Mouse (Mus musculus) cerebellum, postnatal 14 days (tissue): ENCODE data around the gene Mt3.
"Not testable (repeated sequence)": the region's sequence is repeated elsewhere in the genome, so short reads cannot be mapped to it uniquely, and the experiment has no call there.

Source experiments
- DNase-seq, 2 experiments: peaks; one replicate each; pipeline ENCODE4 v3.0.0; 2021; ENCODE audit warnings: mixed read lengths in 2 of 2

Gene Mt3

DNA sequence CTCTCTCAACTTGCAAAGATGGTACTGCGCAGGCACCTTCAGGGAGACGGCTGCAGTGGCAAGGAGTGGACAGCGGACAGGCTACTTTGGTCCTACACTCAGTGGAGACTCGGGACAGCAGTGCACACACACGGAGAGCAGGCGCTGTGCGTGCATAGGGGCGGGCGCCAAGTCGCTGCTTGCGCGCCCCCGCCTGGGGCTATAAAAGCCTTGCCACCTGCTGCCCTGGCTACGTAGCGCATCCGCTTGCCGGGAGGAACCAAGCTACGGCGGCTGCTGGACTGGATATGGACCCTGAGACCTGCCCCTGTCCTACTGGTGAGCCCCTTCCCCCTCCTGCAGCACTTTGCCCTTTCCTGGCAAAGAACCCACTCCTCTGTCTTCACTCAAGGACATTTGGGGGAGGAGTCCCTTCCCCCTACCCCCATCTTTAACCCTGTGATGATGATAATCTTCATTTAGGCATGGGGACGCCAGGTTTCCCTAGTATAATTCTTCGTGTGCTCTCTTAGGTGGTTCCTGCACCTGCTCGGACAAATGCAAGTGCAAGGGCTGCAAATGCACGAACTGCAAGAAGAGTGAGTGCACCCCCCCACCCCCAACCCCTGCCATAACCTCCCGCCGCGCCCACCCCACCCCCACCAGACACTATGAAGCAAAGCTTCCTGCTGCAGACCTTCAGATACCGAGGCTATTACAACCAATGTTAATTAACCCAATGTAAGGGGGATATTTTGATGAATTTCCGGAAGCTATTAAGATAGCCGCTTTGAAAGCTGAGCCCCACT is at the start of gene Mt3:
TSS of gene Mt3 (plus strand) at position 95 of the 788 bp plus-strand sequence.
- peak; percentile 87 to 89 for DNase-seq

DNA sequence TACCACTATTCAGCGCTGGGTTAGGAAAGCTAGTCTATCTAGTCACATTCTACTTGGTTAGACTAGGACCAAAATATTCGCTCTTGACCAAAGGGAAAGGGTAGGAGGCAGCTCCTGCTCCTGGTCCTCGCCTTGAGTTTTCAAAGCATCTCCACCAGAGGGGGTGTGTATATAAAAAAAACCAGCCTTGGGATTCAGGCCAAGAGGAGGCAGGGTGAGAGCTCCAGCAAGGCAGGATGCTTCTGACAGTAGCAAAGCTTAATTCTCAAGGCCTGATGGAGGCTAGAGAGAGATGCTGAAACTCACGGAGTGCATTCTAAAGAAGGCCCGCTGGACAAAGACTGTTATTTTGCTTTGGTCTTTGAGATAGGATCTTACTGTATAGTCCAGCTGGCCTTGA is 48.3 kb upstream of the Mt3 start:
- DNase-seq, result peak in 1 of 2 experiments; percentile 26

DNA sequence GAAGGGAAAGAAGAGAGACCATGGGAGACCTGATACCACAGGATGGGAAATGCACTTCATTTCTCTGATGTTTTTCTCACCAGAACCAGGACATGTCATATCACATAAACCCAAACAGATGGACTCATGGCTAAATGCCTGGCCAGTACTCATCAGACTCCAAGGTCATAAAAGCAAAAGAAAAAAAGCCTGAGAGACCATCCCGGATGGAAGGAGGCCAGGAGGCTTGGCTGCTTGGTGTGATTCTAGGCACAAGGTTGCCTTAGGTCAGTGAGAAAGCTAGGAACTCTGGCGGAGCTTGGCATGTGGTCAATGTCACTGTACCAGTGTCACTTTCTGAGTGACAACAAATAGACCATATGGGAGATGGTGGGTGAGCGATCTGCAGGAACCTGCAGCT is 44.5 kb upstream of the Mt3 start:
- DNase-seq, result peak; percentile 52 to 66

DNA sequence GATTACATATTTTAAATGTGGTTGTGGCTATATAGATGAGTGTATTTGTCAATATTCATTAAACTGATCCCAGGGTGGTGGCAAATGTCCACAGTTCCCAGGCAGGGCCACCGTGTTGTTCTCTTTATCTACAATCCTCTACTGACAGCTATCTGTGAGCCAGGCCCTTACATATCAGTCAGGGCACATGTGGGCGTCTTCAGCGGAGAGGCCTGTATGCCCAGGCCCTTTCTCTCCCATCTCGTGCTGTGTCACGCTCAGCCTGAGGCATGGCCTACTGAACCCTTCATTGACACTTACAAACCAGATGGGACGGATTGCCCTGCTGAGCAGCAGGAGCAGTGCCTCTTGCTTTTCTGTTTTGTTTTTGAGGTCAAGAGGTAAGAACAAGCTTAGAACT is 43.0 kb upstream of the Mt3 start:
- DNase-seq, result no peak

DNA sequence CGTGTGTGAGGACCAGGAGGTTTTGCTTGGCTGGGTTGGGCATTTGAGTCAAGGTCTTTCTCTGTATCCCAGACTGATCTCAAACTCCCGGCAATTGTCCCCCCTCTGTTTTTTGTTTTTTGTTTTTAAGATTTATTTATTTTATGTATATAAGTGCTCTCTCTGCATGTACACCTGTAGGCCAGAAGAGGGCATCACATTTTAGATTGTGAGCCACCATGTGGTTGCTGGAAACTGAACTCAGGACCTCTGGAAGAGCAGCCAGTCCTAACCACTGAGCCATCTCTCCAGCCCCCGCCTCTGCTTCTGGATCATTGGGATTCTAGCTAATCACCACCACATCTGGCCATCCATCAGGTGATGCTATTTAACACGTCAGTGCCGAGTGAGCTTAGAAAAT is 42.6 kb upstream of the Mt3 start:
- DNase-seq, result no peak

DNA sequence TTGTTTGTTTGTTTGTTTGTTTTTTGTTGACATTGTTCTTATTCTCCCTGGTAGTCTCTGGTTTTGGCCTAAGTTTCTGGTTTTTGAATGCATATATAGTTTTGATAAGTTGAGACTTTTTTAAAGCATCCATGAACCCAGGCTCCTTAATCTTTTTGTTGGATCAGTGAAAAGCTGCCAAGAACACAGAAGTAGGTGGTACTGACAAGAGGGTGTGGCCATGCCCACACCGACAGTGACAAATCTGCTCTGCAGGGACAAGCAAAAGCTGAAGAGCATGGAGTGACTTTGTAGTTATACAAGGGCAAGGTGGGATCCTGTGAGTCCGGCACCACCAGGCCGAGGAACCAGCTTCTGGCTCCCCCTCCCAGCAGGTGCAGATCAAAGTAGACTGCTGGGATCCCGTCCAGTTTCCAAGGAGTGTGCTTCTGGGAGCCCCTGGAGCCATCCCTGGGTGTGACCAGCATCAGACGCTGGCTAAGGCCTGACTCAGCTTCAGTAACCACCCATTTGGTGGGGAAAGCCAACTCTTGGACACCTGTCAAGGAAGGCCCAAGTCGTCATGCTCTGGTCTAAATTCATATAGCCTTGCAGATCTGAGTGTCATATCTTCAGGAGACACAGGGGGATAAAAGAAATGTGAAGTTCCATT is 41.8 kb upstream of the Mt3 start:
- DNase-seq, result no peak

DNA sequence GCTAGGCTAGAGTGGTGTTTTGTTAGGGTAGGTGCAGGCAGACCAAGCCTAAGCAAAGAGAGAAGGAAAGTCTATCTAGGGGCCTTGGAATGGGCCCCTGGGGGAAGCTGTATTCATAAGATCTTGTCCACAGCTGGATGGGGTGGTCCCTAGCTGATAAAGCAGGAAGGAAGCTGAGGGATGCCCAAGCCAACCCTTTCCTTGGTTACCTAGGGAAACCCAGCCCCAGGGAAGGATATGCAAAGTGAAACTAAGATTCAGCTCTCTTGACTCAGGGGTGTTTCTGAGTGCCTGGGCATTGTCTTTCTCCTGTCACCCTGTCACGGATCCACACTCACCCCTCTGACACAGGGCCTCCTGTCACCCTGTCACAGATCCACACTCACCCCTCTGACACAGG is 39.0 kb upstream of the Mt3 start:
- DNase-seq, result no peak

DNA sequence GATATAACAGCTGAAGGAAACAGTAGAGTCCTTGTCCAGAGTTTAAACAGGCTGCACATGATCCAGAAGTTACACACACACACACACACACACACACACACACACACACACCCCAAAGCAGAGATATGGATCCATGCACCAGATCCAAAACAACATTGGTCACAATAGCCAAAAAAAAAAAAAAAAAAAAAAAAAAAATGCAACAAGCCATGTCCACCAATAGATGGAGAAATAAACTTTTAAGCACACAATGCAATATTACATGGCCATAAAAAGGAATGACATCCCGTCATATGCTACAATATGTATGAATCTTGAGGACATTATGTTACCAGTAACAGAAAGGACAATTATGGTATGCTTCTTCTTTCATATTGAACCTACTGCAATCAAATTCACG is 38.4 kb upstream of the Mt3 start:
- no peak for DNase-seq

DNA sequence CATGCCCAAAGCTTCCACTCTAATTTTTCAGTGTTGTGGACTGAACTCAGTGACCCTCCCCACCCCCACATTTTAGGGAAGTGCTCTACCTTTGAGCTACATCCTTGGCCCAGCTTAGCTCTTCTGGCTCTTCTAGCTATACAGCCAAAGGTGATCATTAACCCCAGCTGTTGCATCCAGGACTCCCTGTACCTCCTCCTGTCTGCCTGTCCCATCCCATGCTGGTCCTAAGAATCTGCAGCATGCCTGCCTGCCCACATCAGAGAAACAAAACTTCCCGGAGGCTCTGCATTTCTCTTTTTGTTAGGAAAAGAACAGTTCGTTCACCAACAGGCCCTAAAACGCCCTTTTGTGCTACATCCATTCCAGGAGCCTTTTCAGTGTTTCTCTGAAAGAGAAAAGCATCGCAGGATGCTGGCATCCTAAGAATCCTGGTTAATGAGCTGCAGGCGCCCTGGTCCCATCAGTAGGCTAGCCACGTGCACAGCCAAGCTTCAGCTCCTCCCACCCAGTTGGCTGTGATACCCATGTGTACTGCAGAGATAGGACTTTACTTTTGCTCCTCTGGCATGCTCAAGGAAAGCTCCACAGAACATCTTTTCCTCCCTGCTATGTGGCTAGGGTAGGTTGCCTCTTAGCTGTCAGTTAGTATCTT is 33.5 kb upstream of the Mt3 start:
- DNase-seq, result peak in 1 of 2 experiments; percentile 32

DNA sequence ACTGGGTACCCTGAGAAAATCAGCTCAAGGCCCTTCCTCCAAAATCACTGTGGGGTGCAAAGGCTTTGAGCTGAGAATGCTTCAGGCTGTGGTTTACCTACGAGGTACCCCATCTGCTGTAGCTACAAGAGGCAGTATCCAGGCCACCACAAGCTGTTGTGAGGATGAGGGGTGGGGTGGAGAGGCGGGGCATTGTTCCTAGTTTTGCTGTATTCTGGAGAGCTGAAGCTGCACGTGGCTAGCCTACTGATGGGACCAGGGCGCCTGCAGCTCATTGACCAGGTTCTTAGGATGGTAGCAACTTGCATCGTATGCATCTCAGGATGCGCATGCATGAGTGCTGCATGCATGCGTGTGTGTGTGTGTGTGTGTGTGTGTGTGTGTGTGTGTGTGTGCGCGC is 30.8 kb upstream of the Mt3 start:
- no peak for DNase-seq

DNA sequence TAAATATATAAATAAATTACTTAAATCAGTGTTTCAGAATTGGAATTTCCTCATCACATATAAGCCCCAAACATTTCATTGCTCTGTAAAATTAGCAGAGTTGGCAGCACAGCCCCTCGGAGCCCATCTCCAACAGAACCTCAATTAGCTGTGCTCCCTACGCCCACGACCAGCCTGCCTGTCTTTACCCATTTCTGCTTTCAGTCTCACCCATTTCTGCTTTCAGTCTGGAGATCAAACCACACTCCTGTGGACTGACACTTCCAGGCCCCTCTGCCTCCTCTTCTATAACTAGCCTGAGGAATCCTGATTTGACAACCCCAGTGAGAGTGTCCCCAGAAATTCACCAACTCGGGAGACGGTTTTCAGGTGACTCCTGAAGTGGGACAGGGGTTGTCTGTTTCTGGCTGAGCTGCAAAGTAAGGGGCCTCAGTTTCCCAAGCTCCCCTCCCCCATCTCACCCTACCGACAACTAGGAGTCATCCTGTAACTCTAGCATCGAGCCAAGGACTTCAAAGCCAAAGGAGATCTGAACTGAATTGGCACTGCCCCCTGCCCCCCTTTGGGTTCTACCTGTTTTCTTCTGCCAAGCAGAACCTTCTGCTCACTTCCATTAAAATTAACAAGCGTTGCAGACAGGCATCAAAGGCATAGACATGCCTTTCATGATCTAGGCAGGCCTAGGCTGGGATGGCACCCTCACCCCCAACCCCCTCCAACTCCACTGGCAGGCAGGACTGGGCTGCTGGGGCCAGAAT is 29.5 kb upstream of the Mt3 start:
- DNase-seq, result peak; percentile 42 to 61

DNA sequence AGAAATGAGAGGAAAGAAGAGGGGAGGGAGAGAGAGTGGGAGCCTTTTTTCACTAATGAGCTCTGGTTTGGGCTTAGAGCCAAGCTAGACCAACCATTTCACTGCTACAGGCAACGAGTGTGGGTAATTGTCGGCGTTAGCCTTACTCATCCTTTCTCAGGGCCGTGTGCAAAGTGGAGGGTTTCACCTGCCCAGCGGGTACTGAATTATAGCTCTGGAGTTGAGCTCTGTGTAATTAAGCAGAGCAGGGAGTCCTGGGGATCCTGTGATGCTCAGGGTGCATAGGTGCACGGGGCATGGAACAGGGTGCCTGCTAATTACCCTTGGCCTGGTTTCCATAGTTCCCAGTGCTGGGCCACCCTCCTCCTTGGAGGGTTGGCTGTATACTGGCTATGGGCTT is 24.7 kb upstream of the Mt3 start:
- no peak for DNase-seq

DNA sequence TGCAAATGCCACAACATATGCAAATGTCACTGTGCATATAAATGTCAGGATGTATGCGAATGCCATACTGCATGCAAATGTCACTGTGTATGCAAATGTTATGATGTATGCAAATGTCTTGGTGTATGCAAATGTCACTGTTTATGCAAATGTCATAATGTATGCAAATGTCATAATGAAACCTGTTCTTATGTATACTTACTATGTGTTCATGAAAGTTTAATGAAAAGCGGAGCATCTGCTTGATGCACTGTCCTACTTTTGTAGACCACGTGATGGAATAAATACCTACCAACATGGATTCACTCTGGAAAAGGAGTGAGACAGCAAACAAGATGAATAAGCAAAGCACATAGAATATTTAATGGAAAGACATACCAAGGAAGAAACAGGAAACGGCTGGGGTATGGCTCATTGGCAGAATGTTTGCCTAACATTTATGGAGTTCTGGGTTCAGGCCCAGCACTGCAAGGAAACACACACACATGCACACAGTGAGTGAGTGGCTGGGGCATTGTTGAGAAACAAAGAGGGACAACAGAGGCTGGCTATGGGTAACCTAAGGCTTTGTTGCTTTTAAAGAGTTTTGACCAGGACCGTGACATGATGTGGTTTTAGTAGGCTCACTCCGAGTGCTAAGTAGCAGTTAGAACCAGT is 23.1 kb upstream of the Mt3 start:
- DNase-seq, result no peak

DNA sequence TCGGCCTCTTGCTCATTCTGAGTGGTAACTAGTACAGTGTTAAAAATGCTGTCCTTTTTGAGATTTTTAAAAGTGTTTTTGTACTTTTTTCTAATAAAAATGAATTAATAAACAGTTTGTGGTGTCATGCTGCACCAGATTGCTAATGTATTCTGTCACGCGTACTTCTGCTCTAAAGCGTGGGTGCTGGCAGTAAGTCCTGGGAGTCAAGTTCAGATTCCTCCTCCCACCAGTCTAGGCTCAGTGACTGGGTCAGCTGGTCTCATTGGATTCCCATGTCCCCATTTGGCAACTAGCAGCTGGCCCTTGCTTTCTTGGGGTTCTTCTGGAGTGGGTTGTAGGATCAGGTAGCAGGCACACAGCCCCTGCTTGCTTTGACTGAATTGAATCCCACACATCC is 22.3 kb upstream of the Mt3 start:
- no peak for DNase-seq

DNA sequence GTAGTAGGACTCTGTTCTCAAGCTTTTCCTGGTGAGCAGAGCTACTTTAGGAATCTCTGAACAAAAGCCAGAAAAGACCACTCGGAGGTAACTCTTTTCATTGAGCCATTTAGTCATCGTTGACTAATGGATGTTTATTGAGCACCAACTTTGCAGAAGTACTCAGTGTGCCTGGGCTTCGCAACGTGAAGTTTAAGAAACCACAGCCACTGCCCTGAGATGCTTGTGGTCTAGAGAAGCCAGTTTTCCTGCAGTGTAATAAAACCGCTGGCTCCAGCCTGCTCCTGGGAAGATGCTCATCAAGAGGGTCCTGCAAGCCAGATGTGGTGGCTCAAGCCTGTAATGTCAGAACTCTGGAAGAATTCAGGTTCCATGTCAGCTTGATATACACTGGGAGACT is 20.3 kb upstream of the Mt3 start:
- no peak for DNase-seq

DNA sequence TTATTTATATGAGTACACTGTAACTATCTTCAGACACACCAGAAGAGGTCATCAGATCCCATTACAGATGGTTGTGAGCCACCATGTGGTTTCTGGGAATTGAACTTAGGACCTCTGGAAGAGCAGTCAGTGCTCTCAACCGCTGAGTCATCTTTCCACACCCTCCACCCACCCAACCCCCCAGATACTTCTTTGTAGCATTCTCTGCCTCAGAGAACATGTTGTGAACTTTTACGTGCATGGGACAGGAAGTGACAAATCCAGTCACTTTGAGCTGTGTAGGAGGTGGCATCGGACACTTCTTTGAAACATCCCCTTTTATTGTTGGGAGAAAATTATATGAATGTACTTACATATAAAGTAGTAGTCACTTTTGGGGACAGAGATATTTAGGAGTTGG is 17.8 kb upstream of the Mt3 start:
- DNase-seq, result not testable (repeated sequence)

DNA sequence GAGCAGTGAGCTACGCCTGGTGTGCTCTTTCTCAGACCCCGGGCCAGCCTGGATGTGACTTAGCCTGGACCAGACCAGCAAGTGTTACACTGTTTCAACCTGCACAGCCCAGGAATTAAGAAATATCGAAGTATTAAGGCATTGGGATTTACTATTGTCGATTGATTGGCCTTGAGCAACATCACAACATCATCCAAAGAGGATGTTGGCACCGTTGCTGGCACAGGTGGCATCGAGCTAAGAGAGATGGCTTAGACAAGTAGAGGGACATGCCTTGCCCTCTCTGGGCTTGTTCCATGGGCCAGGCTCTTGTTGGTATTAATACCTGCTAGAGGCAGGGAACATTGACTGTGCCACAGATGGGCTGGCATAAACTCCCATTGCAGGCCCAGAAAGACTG is 16.9 kb upstream of the Mt3 start:
- DNase-seq, result no peak

DNA sequence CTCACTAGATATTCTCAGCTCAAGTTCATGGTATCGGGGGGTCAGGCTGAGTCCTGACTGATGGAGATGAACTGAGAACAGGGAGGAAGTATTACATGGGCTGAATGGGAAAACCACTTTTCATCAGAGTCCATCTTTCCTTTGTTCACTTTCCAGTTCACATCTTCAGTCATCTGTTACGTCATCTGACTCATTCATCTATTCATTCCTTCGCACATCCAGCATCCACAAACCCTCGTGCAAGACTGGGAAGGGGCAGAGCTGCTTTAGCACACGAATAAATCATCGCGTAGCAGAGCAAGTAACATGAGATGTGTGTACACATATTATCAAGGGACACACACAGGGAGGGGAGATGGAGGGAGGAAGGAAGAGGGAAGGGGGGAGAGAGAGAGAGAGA is 16.2 kb upstream of the Mt3 start:
- DNase-seq, result no peak

DNA sequence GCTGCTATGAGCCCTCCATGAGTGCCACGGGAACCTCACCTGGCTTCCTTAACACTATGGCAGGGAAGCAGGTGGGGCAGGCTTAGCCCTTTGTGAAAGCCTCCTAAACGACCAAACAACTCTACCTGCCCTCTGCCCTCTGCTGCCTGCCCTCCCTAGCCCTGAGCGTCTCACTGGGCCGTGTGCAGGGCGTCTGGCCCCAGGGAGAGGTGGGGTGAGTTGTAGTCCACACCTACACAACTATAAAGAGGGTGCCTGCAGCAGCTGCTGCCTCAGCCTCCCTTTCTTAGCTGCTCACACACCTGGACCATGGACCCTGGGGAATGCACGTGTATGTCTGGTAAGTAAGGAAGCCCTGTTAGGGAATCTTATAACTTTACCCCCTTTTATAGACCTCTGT is 15.5 kb upstream of the Mt3 start, which contains the start of gene Mt4:
TSS of gene Mt4 (plus strand) at position 265 of the 400 bp plus-strand sequence.
- no peak for DNase-seq

DNA sequence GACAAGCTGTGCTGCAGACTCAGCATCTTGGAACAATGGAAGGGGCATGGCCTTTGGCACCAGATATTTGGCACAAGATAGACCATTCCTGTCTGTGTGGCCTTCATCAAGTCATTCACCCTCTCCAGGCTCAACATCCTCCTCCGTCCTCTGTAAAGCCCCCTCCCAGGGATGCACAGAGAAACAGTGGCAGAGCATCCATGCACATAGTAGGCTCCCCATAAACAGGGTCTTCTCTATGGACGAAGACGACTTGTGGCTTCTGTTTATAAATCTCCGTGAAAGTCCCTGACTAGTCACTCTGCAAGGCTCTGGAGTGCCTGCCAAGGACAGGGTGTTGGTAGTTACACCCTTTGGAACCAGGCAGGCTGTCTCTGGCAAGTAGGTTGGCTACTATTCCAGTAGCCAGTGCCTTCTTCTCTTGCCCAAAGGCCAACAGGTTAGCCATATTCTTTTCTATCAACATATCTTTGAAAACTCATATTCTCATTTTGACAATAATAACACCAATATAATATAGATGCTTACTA is 12.1 kb upstream of the Mt3 start:
- DNase-seq, result no peak

DNA sequence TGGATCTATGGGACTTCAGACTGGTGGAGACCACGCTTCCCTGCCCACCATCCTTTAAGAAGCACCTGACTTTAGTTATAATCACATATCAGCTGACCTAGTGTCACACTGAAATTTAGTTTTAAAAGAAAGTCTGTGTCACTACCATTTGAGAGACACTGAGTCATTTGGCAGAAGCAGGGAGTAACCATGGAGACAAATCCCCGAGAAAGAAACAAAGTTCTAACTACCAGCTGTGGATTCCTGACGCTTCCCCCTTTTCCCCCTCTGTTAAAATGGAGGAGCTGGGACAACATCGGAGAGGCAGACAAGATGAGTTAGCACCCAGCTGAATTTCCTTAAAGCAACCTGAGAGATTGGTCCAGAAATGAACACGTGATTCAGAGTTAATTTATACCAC is 4.2 kb upstream of the Mt3 start:
- DNase-seq, result no peak

DNA sequence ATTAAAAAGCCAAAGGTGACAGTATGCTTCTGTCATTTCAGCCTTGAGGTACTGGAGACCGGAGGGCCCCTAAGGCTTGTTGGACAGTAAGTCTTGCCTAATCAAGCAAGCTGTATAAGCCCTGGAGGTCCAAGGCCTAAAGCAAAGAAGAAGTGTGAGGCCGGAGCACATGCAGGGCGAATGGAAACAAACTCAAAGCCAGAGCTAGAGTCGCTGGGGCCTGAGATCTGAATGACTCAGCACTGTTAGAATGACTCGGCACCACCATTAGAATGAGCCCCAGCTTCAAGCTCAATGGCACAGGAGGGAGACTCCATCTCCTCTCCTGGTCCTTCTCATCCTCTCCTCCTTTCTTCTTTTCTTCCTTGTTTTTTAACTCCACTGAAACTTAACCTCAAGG is 1.5 kb upstream of the Mt3 start:
- DNase-seq, result no peak

DNA sequence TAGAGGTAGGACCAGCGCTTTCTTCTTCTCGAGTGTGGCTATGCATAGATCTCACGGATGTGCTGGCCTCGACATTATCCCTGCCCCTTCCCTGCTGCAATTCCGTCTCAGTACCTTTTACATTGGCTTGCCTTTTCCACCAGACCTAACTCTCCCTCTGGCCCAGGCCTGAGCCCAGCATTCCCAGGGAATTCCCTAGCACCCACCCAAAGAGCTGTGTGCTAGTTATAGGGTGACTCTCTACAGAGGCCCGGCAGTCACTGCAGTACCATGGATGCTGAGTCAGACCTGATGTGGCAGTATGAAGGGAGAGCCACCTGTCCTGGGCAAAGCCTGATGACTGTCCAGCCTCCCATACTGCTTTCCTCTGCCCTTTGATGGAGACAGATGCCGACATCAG is 1.0 kb downstream of the Mt3 start:
- peak; percentile 24 to 45 for DNase-seq
